Mouse (Mus musculus) small intestine, adult 2 months (tissue): ENCODE data around the gene Pofut1.

Source experiments
- CTCF ChIP-seq: fragments of 200-500 bp; IDR thresholded peaks from 2 replicates; pipeline ENCODE4 v1.5.1; 2012; ENCODE audit warnings: low read depth, mild to moderate bottlenecking, control low read depth, inconsistent platforms, low read length, moderate library complexity, mixed read lengths; ENCODE audit not compliant: insufficient replicate concordance, insufficient read length; ENCODE audit errors: extremely low read depth
- POLR2A ChIP-seq: fragments of 200-500 bp; IDR thresholded peaks from 2 replicates; pipeline ENCODE4 v1.6.1; 2012; ENCODE audit warnings: low read depth, mild to moderate bottlenecking, control low read depth, inconsistent platforms, low read length, moderate library complexity

DNA sequence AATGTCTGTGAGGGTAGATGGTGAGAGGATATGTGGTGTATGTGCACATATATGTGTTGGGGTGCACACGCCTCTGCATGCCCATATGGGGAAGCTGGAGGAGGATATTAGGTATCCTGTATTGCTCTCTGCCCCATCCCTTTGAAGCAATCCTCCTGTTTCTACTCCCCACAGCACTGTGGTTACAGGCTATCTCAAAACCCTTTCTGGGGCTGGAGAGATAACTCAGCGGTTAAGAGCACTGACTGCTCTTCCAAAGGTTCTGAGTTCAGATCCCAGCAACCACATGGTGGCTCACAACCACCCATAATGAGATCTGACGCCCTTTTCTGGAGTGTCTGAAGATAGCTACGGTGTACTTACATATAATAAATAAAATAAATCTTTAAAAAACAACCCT lies 45.2 kb downstream of the Pofut1 start:
- TF ChIP-seq POLR2A (no peak), CTCF (no peak)
